Mouse (Mus musculus) gastrocnemius, postnatal 36 days (tissue): ENCODE results near the gene Dcaf4. TPM values are rescaled to one million over a fixed set of nuclear protein-coding genes. Genes with fewer than 3 reads are reported as not detected.

ENCODE experiments used
- DNase-seq, 2 experiments: peaks; one replicate each; pipeline ENCODE4 v3.0.0; 2022
- intact Hi-C: fragments of 180-260 bp; cut with DNase I; formaldehyde crosslinking; loops from one replicate; pipeline ENCODE4 v1.15.1; 2025
- total RNA-seq, 2 experiments: library from RNA; stranded (reverse); gene quantifications; 2 replicates each; pipeline ENCODE4 v1.2.3; 2021

Gene Dcaf4
- total RNA-seq, 2 experiments from 2014 or later, result 20.3 to 20.7 TPM

- DNase-seq, result no peak
- intact Hi-C loops, result no loop called here
Observed at GRCm38 (mm10) chr12:83532966-83533365, 12.7 kb downstream of the Dcaf4 start.

GRCm38 (mm10) chr12:83534190-83534589 is 13.9 kb downstream of the Dcaf4 start:
- intact Hi-C loops, result no loop called here
- no peak for DNase-seq

GRCm38 (mm10) chr12:83535428-83535827 is 15.2 kb downstream of the Dcaf4 start:
- DNase-seq, result no peak
- intact Hi-C loops, result no loop called here

GRCm38 (mm10) chr12:83536039-83536438 is 15.8 kb downstream of the Dcaf4 start:
- intact Hi-C loops, result no loop called here
- no peak for DNase-seq

GRCm38 (mm10) chr12:83543997-83544396 is 23.7 kb downstream of the Dcaf4 start:
- DNase-seq, result no peak
- intact Hi-C loops, result no loop called here

- intact Hi-C loops, result no loop called here
- no peak for DNase-seq
Observed at GRCm38 (mm10) chr12:83544791-83545190, 24.5 kb downstream of the Dcaf4 start.

GRCm38 (mm10) chr12:83551305-83551704 is 31.0 kb downstream of the Dcaf4 start:
- intact Hi-C loops, result no loop called here
- DNase-seq, result no peak

- no peak for DNase-seq
- intact Hi-C loops, result no loop called here
Observed at GRCm38 (mm10) chr12:83553816-83554215, 33.5 kb downstream of the Dcaf4 start.

GRCm38 (mm10) chr12:83555605-83556004 is 35.3 kb downstream of the Dcaf4 start:
- intact Hi-C loops, result no loop called here
- no peak for DNase-seq

GRCm38 (mm10) chr12:83558496-83558895 is 38.2 kb downstream of the Dcaf4 start:
- DNase-seq, result no peak
- intact Hi-C loops, result no loop called here

GRCm38 (mm10) chr12:83560189-83560588 is 39.9 kb downstream of the Dcaf4 start:
- intact Hi-C loops, result no loop called here
- DNase-seq, result no peak

GRCm38 (mm10) chr12:83562589-83562988 is 42.3 kb downstream of the Dcaf4 start:
- intact Hi-C loops, result no loop called here
- DNase-seq, result no peak

- intact Hi-C loops, result no loop called here
- DNase-seq, result no peak
Observed at GRCm38 (mm10) chr12:83569866-83570265, 49.6 kb downstream of the Dcaf4 start.

GRCm38 (mm10) chr12:83572717-83573116 is 52.5 kb downstream of the Dcaf4 start:
- DNase-seq, result no peak
- intact Hi-C loops, result no loop called here

GRCm38 (mm10) chr12:83577445-83577844 is 57.2 kb downstream of the Dcaf4 start:
- DNase-seq, result no peak
- intact Hi-C loops, result no loop called here

- intact Hi-C loops, result no loop called here
- DNase-seq, result no peak
Observed at GRCm38 (mm10) chr12:83578356-83578755, 58.1 kb downstream of the Dcaf4 start.

GRCm38 (mm10) chr12:83578896-83579569 is 58.8 kb downstream of the Dcaf4 start:
- DNase-seq, result no peak

GRCm38 (mm10) chr12:83580283-83580682 is 60.0 kb downstream of the Dcaf4 start:
- no peak for DNase-seq
- intact Hi-C loops, result no loop called here

More at GRCm38 (mm10) chr12:83578896-83579569, 58.8 kb downstream of the Dcaf4 start:
- intact Hi-C loops, result no loop called here

- no peak for DNase-seq
- intact Hi-C loops, result no loop called here
Observed at GRCm38 (mm10) chr12:83582106-83582505, 61.8 kb downstream of the Dcaf4 start.

- intact Hi-C loops, result no loop called here
- no peak for DNase-seq
Observed at GRCm38 (mm10) chr12:83582747-83583146, 62.5 kb downstream of the Dcaf4 start.

- no peak for DNase-seq
- intact Hi-C loops, result no loop called here
Observed at GRCm38 (mm10) chr12:83586628-83587027, 66.4 kb downstream of the Dcaf4 start.
